Mouse (Mus musculus): ENCODE data around the gene Gm47995.
"Not testable (repeated sequence)": the region's sequence is repeated elsewhere in the genome, so short reads cannot be mapped to it uniquely, and the experiment has no call there.

The Gm47995 gene

GRCm38 (mm10) chr1:151198120-151198519 is at the start of gene Gm47995:
Gene Gm47995 (plus strand): TSS chr1:151198448.
- not testable (repeated sequence) for DNase-seq

- no peak for DNase-seq
Observed at GRCm38 (mm10) chr1:151150211-151150610, 48.0 kb upstream of the Gm47995 start.

- DNase-seq = no peak
Observed at GRCm38 (mm10) chr1:151151089-151151488, 47.2 kb upstream of the Gm47995 start.

GRCm38 (mm10) chr1:151153056-151153652 is 45.1 kb upstream of the Gm47995 start:
- no peak for DNase-seq

- DNase-seq = not testable (repeated sequence)
Observed at GRCm38 (mm10) chr1:151154131-151154530, 44.1 kb upstream of the Gm47995 start.

- DNase-seq = no peak
Observed at GRCm38 (mm10) chr1:151156129-151156528, 42.1 kb upstream of the Gm47995 start.

GRCm38 (mm10) chr1:151156777-151157632 is 41.2 kb upstream of the Gm47995 start:
- DNase-seq = no peak

GRCm38 (mm10) chr1:151157963-151158856 is 40.0 kb upstream of the Gm47995 start:
- no peak for DNase-seq

- DNase-seq = no peak
Observed at GRCm38 (mm10) chr1:151158857-151159510, 39.3 kb upstream of the Gm47995 start.

- DNase-seq = no peak
Observed at GRCm38 (mm10) chr1:151166031-151166430, 32.2 kb upstream of the Gm47995 start.

- DNase-seq = no peak
Observed at GRCm38 (mm10) chr1:151167297-151168047, 30.8 kb upstream of the Gm47995 start.

GRCm38 (mm10) chr1:151168637-151169036 is 29.6 kb upstream of the Gm47995 start:
- no peak for DNase-seq

- DNase-seq = no peak
Observed at GRCm38 (mm10) chr1:151171572-151172461, 26.4 kb upstream of the Gm47995 start.

- no peak for DNase-seq
Observed at GRCm38 (mm10) chr1:151177030-151177936, 21.0 kb upstream of the Gm47995 start.

- DNase-seq = peak in 1 of 2 experiments; percentile 11
Observed at GRCm38 (mm10) chr1:151177937-151178271, 20.3 kb upstream of the Gm47995 start.

GRCm38 (mm10) chr1:151178505-151179083 is 19.7 kb upstream of the Gm47995 start:
- no peak for DNase-seq

GRCm38 (mm10) chr1:151180167-151180566 is 18.1 kb upstream of the Gm47995 start:
- no peak for DNase-seq

- DNase-seq = not testable (repeated sequence)
Observed at GRCm38 (mm10) chr1:151182266-151182665, 16.0 kb upstream of the Gm47995 start, which contains the start of gene Gm47985. Gene Gm47985 (plus strand): TSS chr1:151182537.

GRCm38 (mm10) chr1:151186186-151186585 is 12.1 kb upstream of the Gm47995 start:
- not testable (repeated sequence) for DNase-seq
